Mouse (Mus musculus): Measurements from ENCODE around the gene Sun2.

DNA sequence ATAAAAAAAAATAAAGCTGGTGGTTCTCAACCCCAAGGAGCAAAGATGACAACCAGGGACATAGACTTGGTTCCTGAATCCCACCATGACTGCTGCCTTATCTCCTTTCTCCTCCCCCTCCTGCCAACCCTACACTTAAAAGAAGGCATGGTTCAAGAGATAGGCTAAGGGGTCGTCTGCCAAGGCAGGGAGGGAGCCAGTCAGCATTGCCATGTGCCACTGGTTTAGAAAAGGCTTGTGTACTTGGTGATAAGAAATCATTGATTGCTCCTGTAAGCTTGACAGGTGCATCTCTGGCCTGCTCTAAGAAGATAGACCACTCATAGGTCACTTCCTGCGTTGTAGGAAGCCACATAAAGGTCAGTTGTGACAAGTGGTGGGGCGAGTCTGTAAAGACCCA lies 46.8 kb downstream of the Sun2 start:
- TF ChIP-seq CTCF (IDR thresholded peaks at IDR 0.05; ENCODE audit: low read depth) (no peak), EP300 (optimal IDR thresholded peaks at IDR 0.05) (no peak)
